Mouse (Mus musculus): ENCODE results near the gene Olfr53. TPM values are rescaled to one million over a fixed set of nuclear protein-coding genes. Genes with fewer than 3 reads are reported as not detected.

The Olfr53 gene
- not detected for polyA plus RNA-seq (2017; shearing (Covaris generic))

DNA sequence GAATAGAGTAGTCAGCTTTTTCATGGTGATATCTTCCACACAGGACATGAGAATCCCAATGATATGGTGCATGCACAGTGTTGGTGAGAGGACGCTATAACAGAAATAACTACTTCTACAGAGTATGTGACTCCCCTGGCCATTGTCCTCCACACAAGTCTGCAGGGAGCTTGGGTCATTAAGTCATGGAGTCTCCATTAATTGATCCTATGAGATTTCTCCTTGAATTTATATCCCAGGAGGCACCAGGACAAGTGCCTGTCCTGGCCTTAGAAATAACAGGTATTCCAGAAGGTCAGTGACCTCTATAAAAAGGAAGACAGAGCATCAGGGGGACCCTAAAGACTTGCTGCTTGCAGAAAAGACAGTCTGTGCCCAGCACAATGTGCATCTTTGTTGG, at the start of gene Olfr53:
Gene Olfr53 (plus strand): TSS at position 301 of the 400 bp plus-strand sequence.

GRCm38 (mm10) chr7:140600969-140601368, 45.3 kb upstream of the Olfr53 start, which contains the start of gene Olfr46:
TSS of gene Olfr46 (plus strand) at chr7:140601269.

GRCm38 (mm10) chr7:140628670-140629069, 17.6 kb upstream of the Olfr53 start, which contains the start of gene Olfr61:
TSS of gene Olfr61 (plus strand) at chr7:140628970.

DNA sequence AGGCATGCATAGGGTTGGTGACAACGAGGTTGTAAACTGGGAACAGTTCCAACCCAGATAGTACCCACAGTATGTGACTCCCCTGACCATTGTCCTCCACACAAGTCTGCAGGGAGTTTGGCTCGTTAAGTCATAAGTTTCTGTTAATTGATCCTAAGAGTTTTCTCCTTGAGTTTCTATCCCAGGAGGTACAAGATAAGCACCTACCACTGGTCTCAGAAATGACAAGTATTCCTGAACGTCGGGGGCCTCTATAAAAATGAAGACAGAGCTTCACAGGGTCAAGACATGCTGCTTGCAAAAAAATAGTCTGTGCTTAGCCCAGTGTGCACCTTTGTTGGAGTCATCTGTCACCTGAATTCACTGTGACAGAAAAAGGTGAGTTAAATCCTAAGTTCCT, 13.4 kb downstream of the Olfr53 start, which contains the start of gene Olfr539:
Gene Olfr539 (plus strand): TSS at position 301 of the 400 bp plus-strand sequence.

GRCm38 (mm10) chr7:140681651-140682050, 35.4 kb downstream of the Olfr53 start, which contains the start of gene Olfr45:
TSS of gene Olfr45 (plus strand) at chr7:140681951.

DNA sequence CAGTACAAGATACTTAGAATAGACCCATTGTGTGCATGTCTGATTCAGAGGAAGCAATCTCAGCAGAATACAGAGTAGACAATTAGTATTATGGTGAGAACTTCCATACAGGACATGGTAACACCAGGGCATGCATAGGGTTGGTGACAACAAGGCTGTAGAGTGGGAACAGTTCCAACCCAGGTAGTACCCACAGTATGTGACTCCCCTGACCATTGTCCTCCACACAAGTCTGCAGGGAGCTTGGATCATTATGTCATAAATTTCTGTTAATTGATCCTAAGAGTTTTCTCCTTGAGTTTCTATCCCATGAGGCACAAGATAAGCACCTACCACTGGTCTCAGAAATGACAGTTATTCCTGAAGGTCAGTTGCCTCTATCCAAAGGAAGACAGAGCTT, 50.7 kb downstream of the Olfr53 start, which contains the start of gene Olfr541:
Gene Olfr541 (plus strand): TSS at position 301 of the 400 bp plus-strand sequence.

Other genes with a start within 250 kb of the Olfr53 start
- gene Olfr531, start 243.5 kb upstream of the Olfr53 start, polyA plus RNA-seq (2017; shearing (Covaris generic)): not detected
- 0.10 TPM for gene Olfr532, start 224.8 kb upstream of the Olfr53 start, polyA plus RNA-seq (2017; shearing (Covaris generic))
- not detected for gene Olfr533, start 183.1 kb upstream of the Olfr53 start, polyA plus RNA-seq (2017; shearing (Covaris generic))
- not detected for gene Olfr535, start 162.2 kb upstream of the Olfr53 start, polyA plus RNA-seq (2017; shearing (Covaris generic))
- gene Olfr536, start 139.1 kb upstream of the Olfr53 start, polyA plus RNA-seq (2017; shearing (Covaris generic)): not detected
- not detected for gene Olfr538, start 78.6 kb upstream of the Olfr53 start, polyA plus RNA-seq (2017; shearing (Covaris generic))
- gene Olfr46, start 45.2 kb upstream of the Olfr53 start, polyA plus RNA-seq (2017; shearing (Covaris generic)): not detected
- not detected for gene Olfr61, start 17.5 kb upstream of the Olfr53 start, polyA plus RNA-seq (2017; shearing (Covaris generic))
- not detected for gene Olfr539, start 13.5 kb downstream of the Olfr53 start, polyA plus RNA-seq (2017; shearing (Covaris generic))
- not detected for gene Olfr45, start 35.5 kb downstream of the Olfr53 start, polyA plus RNA-seq (2017; shearing (Covaris generic))
- not detected for gene Olfr541, start 50.8 kb downstream of the Olfr53 start, polyA plus RNA-seq (2017; shearing (Covaris generic))
- 0.31 TPM for gene Cyp2e1, start 117.3 kb downstream of the Olfr53 start, polyA plus RNA-seq (2017; shearing (Covaris generic))
- not detected for gene Syce1, start 141.4 kb downstream of the Olfr53 start, polyA plus RNA-seq (2017; shearing (Covaris generic))
- 0.71 TPM for gene Zfp941, start 175.7 kb downstream of the Olfr53 start, polyA plus RNA-seq (2017; shearing (Covaris generic))
- gene Urah, start 188.6 kb downstream of the Olfr53 start, polyA plus RNA-seq (2017; shearing (Covaris generic)): not detected
- not detected for gene Scgb1c1, start 199.1 kb downstream of the Olfr53 start, polyA plus RNA-seq (2017; shearing (Covaris generic))
- not detected for gene Odf3, start 201.4 kb downstream of the Olfr53 start, polyA plus RNA-seq (2017; shearing (Covaris generic))
- not detected for gene Gm45785, start 209.9 kb downstream of the Olfr53 start, polyA plus RNA-seq (2017; shearing (Covaris generic))
- 88.6 TPM for gene Ric8a, start 210.5 kb downstream of the Olfr53 start, polyA plus RNA-seq (2017; shearing (Covaris generic))
- 42.5 TPM for gene Bet1l, start 211.1 kb downstream of the Olfr53 start, polyA plus RNA-seq (2017; shearing (Covaris generic))
- 134 TPM for gene Psmd13, start 235.5 kb downstream of the Olfr53 start, polyA plus RNA-seq (2017; shearing (Covaris generic))
- 5.5 TPM for gene Sirt3, start 235.9 kb downstream of the Olfr53 start, polyA plus RNA-seq (2017; shearing (Covaris generic))